Mouse (Mus musculus): ENCODE results near the gene Rasgef1b.

- no peak for TF ChIP-seq CTCF (IDR thresholded peaks at IDR 0.05; ENCODE audit: low read depth, low read length)
- no peak for TF ChIP-seq POLR2A (IDR thresholded peaks at IDR 0.05; ENCODE audit: extremely low read depth, insufficient read depth, low read length)
Measured at GRCm38 (mm10) chr5:99422856-99423255, 306.0 kb downstream of the Rasgef1b start.

Data from liver, adult 2 months (tissue).